Mouse (Mus musculus) spleen, adult 2 months (tissue): ENCODE measurements around the gene Vkorc1. TPM values are rescaled to one million over a fixed set of nuclear protein-coding genes. Genes with fewer than 3 reads are reported as not detected.

ENCODE experiments used
- DNase-seq, 2 experiments: peaks; one replicate each; pipeline versions ENCODE4 v3.0.0 to v3.0.0-alpha.2; 2012 to 2021; ENCODE audit warnings: low spot score in 2 of 2, low read depth in 1 of 2
- H3K27ac ChIP-seq: fragments of 200-500 bp; 2 replicates; pipeline ENCODE4 v1.5.1; 2012; ENCODE audit warnings: low read length, inconsistent platforms; ENCODE audit not compliant: insufficient read depth
- H3K27me3 ChIP-seq: fragments of 200-500 bp; 2 replicates; pipeline ENCODE4 v1.6.1; 2012; ENCODE audit warnings: mild to moderate bottlenecking, moderate library complexity, low read length, inconsistent platforms; ENCODE audit not compliant: control insufficient read depth, insufficient read depth
- H3K36me3 ChIP-seq: fragments of 200-500 bp; 2 replicates; pipeline ENCODE4 v1.6.1; 2012; ENCODE audit warnings: mild to moderate bottlenecking, low read length, inconsistent platforms; ENCODE audit not compliant: control insufficient read depth, insufficient read depth
- H3K4me1 ChIP-seq: fragments of 200-500 bp; 2 replicates; pipeline ENCODE4 v1.6.1; 2011; ENCODE audit warnings: inconsistent platforms; ENCODE audit not compliant: control insufficient read depth, insufficient read depth, insufficient read length
- H3K4me3 ChIP-seq: fragments of 200-500 bp; 2 replicates; pipeline ENCODE4 v1.5.1; 2011; ENCODE audit warnings: mild to moderate bottlenecking, inconsistent platforms; ENCODE audit not compliant: insufficient read depth, insufficient read length; ENCODE audit errors: extremely low read depth
- CTCF ChIP-seq: fragments of 200-500 bp; IDR thresholded peaks from 2 replicates; pipeline ENCODE4 v1.5.1; 2011; ENCODE audit warnings: mild to moderate bottlenecking, inconsistent platforms; ENCODE audit not compliant: insufficient read depth, insufficient read length, insufficient replicate concordance; ENCODE audit errors: extremely low read depth
- POLR2A ChIP-seq: fragments of 200-500 bp; IDR thresholded peaks from 2 replicates; pipeline ENCODE4 v1.6.1; 2011; ENCODE audit warnings: low read depth, low read length, inconsistent platforms
- WGBS: fragments of 180-500 bp; shearing (Covaris S2); methylation state at CpG from one replicate; pipeline ENCODE4 v1.1.7; 2018; 5-methylcytosine and 5-hydroxymethylcytosine counted together
- polyA plus RNA-seq: library from polyadenylated mRNA; depleted of rRNA; stranded (reverse); fragments of >200 nt; gene quantifications from 2 replicates; pipeline ENCODE4 v1.2.3, GENCODE M21; 2012

Gene Vkorc1
- polyA plus RNA-seq, 1 experiment = 46.1 TPM

GRCm38 (mm10) chr7:127932273-127933031 lies 37.0 kb upstream of the Vkorc1 start:
- peaks cover 3% of the 10 kb centered on the region; the same call in 1 of the 2 replicates for H3K4me1 ChIP-seq
- TF ChIP-seq POLR2A (no peak), CTCF (no peak)
- H3K27ac ChIP-seq = no peak overlapping the region
- no peaks in the 10 kb centered on the region for H3K36me3 ChIP-seq
- DNase-seq = no peak
- no peak overlapping the region for H3K4me3 ChIP-seq
- 79% methylated on average over 13 of the region's 13 CpGs for WGBS
- no peaks in the 10 kb centered on the region for H3K27me3 ChIP-seq

DNA sequence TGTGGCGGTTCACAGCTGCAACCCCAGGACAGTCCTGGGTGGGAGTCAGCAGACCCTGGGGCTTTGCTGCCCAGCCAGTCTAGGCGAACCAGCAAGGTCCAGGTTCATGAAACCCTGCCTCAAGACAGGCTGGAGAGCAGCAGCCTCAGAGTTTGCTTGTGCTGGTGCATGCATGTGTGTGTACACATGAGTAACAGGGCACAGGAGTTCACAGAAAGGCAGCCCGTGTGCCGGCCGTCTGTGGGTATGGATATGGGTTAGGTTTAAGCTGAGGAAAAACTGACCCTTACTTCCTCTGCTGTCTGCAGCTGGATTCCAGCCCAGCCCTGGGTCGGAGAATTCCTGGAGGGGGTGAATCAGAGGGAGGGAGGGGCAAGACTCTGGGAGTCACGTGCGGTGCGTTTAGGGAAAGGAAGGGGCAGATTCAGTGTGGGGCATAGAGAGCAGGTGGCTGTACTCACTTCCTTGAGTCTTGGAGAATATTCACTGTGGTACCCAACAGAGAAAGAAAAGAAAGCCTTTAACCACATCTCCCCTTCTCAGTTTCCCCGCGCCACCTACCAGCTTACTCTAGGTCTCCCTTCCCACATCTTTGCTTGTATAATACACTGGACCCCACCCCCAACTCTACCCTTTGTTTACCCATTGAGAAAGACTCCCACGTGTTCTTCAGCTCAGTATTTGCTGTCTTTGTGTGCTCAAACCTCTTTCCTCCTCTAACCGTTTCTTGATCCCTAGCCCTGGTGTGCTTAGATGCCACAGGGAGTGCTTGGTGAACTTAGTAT lies 36.1 kb upstream of the Vkorc1 start:
- H3K27ac ChIP-seq = no peak overlapping the region
- no peaks in the 10 kb centered on the region for H3K27me3 ChIP-seq
- DNase-seq = no peak
- WGBS = 57% methylated on average over 13 of the region's 13 CpGs
- H3K4me3 ChIP-seq = no peak overlapping the region
- peaks cover 1% of the 10 kb centered on the region; the same call in 1 of the 2 replicates for H3K36me3 ChIP-seq
- H3K4me1 ChIP-seq = peaks cover 3% of the 10 kb centered on the region; the same call in 1 of the 2 replicates
- no peak for TF ChIP-seq POLR2A
- TF ChIP-seq CTCF = no peak

GRCm38 (mm10) chr7:127930636-127931035 lies 35.2 kb upstream of the Vkorc1 start:
- Histone ChIP-seq H3K4me1 (no peaks in the 10 kb centered on the region), H3K4me3 (no peak overlapping the region), H3K36me3 (peaks cover 7% of the 10 kb centered on the region; the same call in 1 of the 2 replicates), H3K27me3 (no peaks in the 10 kb centered on the region), H3K27ac (no peak overlapping the region)
- DNase-seq = no peak
- TF ChIP-seq CTCF (no peak), POLR2A (no peak)
- 82% methylated on average over 5 of the region's 5 CpGs for WGBS

- no peaks in the 10 kb centered on the region for H3K27me3 ChIP-seq
- no peaks in the 10 kb centered on the region for H3K4me1 ChIP-seq
- peaks cover 10% of the 10 kb centered on the region; the same call in 1 of the 2 replicates for H3K36me3 ChIP-seq
- no peak for DNase-seq
- no peak for TF ChIP-seq CTCF
- no peak for TF ChIP-seq POLR2A
- 80% methylated on average over 6 of the region's 6 CpGs for WGBS
- H3K27ac ChIP-seq = no peak within 1 kb of the TSS
- no peak within 1 kb of the TSS for H3K4me3 ChIP-seq
These were observed 34.5 kb upstream of the Vkorc1 start, which contains the start of gene Prss8 for GRCm38 (mm10) chr7:127929923-127930322. Prss8 (minus strand) TSS chr7:127930104.

DNA sequence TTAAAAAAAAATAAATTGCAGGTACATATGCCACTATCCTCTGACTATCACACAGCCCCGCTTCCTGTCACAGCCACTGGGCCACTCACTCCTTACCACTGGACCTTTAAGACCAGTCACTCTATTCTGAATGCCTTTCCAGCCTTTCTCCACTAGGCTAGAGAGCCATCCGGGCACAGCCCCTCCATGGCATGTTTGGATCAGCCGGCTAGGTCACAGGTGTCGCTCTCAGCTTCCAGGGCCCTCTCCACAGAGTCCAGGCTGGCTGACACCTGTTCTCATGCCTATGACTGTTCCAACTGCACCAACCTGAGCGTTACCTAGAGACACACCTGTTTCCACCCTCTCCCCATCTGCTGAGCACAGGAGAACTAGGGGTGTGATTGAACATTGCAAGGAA lies 33.2 kb upstream of the Vkorc1 start:
- Histone ChIP-seq H3K4me1 (no peaks in the 10 kb centered on the region), H3K4me3 (no peak overlapping the region), H3K27me3 (no peaks in the 10 kb centered on the region), H3K36me3 (peaks cover 13% of the 10 kb centered on the region; the same call in 1 of the 2 replicates), H3K27ac (no peak overlapping the region)
- 91% methylated on average over 5 of the region's 5 CpGs for WGBS
- no peak for DNase-seq
- TF ChIP-seq CTCF (no peak), POLR2A (no peak)

DNA sequence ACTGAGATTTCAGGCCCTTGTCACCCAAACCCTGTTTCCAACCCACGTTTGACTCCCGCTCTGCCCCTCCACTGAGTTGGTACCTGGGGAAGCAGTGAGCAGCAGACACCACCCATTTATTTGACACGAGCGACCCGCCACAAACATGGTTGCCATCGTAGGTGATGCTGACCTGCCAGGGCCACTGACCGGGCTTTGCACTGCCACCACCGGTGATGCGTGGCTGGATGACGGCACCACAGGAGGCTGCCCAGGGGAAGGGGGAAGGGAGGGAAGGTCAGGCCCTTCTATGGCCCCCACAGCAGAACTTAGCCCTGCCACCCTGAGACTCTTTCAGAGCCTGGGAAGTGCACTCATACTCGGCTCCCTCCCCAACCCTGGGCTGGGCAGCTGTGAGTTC lies 32.3 kb upstream of the Vkorc1 start:
- no peak overlapping the region for H3K4me3 ChIP-seq
- WGBS = 90% methylated on average over 11 of the region's 11 CpGs
- H3K36me3 ChIP-seq = peaks cover 13% of the 10 kb centered on the region; the same call in 1 of the 2 replicates
- no peaks in the 10 kb centered on the region for H3K27me3 ChIP-seq
- peaks cover 4% of the 10 kb centered on the region; the same call in 1 of the 2 replicates for H3K4me1 ChIP-seq
- no peak for DNase-seq
- no peak for TF ChIP-seq CTCF
- no peak for TF ChIP-seq POLR2A
- H3K27ac ChIP-seq = no peak overlapping the region
